Mouse (Mus musculus): ENCODE measurements around the gene Igfals.

DNA sequence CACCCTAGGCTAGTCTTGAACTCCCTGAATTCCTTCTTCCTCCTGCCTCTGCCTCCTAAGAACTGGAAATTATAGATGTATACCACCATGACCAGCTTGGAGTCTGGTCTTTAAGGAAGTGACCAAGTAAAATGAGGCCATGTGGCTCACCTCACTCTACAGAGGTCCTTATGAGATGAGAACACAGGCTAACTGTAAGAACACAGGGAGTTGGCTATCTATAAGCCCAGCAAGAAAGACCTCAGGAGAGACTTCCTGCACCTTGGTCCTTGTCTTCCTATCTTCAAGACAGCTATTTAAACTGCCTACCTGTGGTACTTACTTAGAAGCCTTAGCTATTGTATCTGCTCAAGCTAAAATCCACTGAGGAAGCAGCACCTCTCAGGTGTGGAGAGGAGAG, 48.2 kb downstream of the Igfals start:
- TF ChIP-seq POLR2A (IDR thresholded peaks at IDR 0.05; ENCODE audit: low read depth, low read length) (no peak), CTCF (IDR thresholded peaks at IDR 0.05; ENCODE audit: extremely low read depth, insufficient read length, insufficient replicate concordance, low read depth, low read length) (no peak)

Data from small intestine, adult 2 months (tissue).